Mouse (Mus musculus): ENCODE measurements around the gene Luc7l2. TPM values are rescaled to one million over a fixed set of nuclear protein-coding genes. Genes with fewer than 3 reads are reported as not detected.

The Luc7l2 gene
- total RNA-seq, 2 experiments from 2014 or later = 117 to 166 TPM

GRCm38 (mm10) chr6:38551989-38552635, 978 bp downstream of the Luc7l2 start:
- ATAC-seq (replicated peaks; ENCODE audit: low FRiP score, poor library complexity, severe bottlenecking) = peak; percentile 84

DNA sequence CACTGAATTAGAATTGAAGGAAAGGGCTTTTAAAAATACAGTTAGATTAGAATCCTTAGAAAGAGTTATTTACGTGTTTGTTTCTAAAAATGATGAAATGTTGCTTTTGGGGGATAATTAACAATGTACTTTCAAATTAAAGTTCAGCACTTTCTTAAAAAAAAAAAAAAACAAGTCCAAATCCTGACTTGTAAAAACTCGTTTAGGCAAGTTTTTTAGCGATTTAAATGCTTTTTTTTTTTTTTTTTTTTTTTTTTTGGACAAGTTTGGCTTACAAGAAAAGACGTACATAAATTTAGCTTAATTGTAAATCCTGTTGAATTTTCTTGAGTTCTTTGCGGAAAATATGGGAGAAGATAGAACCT, 1.5 kb downstream of the Luc7l2 start:
- ATAC-seq (replicated peaks; ENCODE audit: low FRiP score, poor library complexity, severe bottlenecking) = no peak

DNA sequence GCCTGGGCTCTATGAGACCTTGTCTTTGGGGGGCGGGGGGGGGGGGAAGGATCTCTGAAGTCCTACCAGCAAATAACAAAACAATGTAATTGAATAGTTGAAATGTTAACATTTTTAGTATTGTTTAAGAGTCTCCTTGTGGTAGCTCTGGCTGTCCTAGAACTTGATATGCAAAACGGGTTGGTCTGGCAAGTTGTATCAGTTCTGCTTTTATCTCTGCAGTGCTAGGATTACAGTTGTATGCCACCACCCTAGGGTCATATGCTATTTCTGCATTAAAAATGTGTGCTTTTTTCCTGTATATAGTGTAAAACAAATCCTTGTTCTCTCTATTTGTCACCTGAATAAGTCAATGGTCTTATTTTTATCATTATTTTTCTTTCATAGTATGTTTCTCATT, 25.0 kb downstream of the Luc7l2 start:
- no peak for ATAC-seq (replicated peaks; ENCODE audit: low FRiP score, poor library complexity, severe bottlenecking)

- ATAC-seq (replicated peaks; ENCODE audit: low FRiP score, poor library complexity, severe bottlenecking) = no peak
Observed at GRCm38 (mm10) chr6:38580112-38580857, 29.2 kb downstream of the Luc7l2 start.

GRCm38 (mm10) chr6:38581711-38582110, 30.6 kb downstream of the Luc7l2 start:
- ATAC-seq (replicated peaks; ENCODE audit: low FRiP score, poor library complexity, severe bottlenecking) = no peak

DNA sequence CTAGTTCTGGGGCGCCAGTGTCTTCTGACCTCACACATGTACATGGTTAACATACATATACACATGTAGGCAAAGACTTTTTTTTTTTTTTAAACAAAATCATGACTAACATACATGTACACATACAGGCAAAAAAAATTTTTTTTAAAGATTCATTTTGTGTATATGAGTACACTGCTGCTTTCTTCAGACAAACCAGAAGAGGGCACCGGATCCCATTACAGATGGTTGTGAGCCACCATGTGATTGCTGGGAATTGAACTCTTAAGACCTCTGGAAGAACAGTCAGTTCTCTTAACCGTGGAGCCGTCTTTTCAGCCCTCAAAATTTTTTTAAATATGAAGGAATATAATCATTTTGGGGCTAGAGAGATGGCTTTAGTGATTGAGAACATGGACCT, 46.3 kb downstream of the Luc7l2 start:
- ATAC-seq (replicated peaks; ENCODE audit: low FRiP score, poor library complexity, severe bottlenecking) = no peak

- ATAC-seq (replicated peaks; ENCODE audit: low FRiP score, poor library complexity, severe bottlenecking) = no peak
Observed at GRCm38 (mm10) chr6:38609892-38610291, 58.8 kb downstream of the Luc7l2 start.

DNA sequence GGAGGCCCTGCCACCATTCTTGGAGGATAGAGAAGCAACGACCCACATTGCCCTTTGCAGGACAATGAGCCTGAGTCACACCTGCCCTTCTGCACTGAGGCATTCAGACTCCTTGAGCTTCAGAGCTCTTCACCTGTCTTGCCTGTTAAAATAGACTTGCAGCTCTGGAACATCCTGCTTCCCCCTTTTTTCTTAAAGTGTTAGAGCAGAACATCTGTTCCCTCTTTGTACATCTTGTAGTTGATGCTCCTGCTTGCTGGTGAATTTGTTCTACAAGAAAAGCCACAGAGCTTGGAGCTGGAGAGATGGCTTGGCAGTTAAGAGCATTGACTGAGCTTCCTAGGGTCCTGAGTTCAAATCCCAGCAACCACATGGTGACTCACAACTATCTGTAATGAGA, 71.3 kb downstream of the Luc7l2 start:
- no peak for ATAC-seq (replicated peaks; ENCODE audit: low FRiP score, poor library complexity, severe bottlenecking)

- ATAC-seq (replicated peaks; ENCODE audit: low FRiP score, poor library complexity, severe bottlenecking) = 0 out of 2 replicates have a peak, but pooled peaks have one; percentile 28
Observed at GRCm38 (mm10) chr6:38623457-38623856, 72.3 kb downstream of the Luc7l2 start.

GRCm38 (mm10) chr6:38624439-38624838, 73.3 kb downstream of the Luc7l2 start:
- ATAC-seq (replicated peaks; ENCODE audit: low FRiP score, poor library complexity, severe bottlenecking) = no peak

DNA sequence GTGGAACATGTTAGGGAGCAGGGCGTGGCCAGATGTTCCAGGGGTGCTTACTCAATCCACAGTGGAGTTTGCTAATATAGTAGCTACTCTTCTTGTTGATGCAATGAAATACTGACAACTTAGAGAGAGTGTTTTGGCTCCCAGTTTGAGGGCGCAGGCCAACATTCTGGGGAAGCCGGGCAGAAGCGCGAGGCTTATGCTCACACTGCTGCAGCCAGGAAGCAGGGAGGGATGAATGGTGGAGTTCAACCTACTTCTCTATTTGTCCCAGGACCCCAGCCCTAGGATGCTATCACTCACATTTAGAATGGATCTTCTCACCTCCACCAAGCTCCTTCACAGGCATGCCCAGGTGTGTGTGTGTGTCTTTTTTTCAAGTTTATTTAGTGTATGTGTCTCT, 75.0 kb downstream of the Luc7l2 start:
- ATAC-seq (replicated peaks; ENCODE audit: low FRiP score, poor library complexity, severe bottlenecking) = no peak

- no peak for ATAC-seq (replicated peaks; ENCODE audit: low FRiP score, poor library complexity, severe bottlenecking)
Observed at GRCm38 (mm10) chr6:38627081-38627480, 75.9 kb downstream of the Luc7l2 start.

DNA sequence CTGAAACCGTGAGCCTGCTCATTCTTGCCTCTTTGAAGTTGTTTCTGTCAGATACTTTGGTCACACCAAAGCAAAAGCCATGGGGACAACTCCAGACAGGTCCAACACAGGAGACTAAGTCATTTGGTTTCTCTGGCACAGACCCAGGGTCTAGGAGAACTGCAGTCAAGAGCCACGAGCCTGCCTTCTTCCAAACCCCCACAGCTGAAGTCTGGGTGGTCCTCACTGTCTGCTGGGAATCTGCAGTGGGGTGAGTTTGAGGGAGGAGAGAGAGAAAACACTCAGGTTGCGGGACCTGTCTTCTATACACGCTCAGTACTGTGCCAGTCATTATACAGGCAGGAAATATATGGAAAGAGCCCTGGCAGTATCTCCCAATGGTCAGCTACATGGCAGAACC, 76.4 kb downstream of the Luc7l2 start:
- ATAC-seq (replicated peaks; ENCODE audit: low FRiP score, poor library complexity, severe bottlenecking) = no peak

DNA sequence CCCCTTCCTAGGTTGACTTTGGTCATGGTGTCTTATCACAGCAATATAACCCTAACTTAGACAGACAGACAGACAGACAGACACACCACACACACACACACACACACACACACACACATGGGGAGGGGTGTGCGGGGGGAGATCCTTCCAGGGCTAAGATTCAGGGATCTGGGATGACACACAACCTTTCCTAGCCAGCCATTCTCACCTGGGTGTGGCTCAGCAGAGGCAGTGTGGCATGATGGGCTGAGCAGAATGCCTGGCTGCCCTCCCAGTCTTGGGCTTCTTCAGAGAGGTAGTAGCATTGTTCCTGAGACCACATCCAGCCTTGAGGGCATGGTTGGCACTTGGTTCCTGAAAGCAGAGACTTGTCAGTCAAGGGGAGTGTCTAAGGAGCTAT, 78.4 kb downstream of the Luc7l2 start:
- ATAC-seq (replicated peaks; ENCODE audit: low FRiP score, poor library complexity, severe bottlenecking) = no peak

DNA sequence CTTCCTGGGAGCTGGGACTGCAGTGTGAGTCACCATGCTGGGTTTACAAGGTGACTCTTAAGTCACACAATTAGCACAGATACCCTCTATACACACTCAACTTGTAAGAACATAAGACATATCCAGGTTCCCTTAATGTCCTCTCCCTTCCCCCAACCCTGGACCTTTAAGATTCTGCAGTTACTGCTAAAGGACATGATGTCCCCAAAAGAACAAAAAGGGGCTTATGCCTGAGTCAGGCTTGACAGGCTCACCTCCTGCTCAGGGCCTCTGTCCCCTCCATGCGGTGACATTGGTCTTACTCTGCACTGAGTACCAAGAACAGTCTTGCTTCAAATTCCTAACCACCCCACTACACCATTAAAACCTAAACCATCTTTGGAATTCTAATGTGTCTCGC, 81.7 kb downstream of the Luc7l2 start:
- no peak for ATAC-seq (replicated peaks; ENCODE audit: low FRiP score, poor library complexity, severe bottlenecking)

DNA sequence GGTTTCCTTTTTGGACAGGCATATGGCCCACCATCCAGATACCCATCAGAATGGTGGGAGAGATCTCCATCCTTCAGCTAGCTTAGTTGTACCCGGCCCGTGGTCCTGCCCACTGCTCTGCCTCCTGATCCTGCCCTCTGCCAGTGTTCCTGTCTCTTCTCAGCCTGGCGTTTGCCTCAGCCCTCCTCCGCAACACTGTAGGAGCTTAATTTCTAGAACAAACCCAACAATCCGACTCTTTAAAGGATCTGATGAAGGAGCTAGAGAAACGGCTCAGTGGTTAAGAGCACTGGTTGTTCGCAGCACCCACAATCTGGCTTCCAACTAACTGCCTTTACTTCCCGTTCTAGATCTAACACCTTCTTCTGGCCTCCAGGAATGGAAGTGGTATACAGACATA, 83.3 kb downstream of the Luc7l2 start:
- ATAC-seq (replicated peaks; ENCODE audit: low FRiP score, poor library complexity, severe bottlenecking) = no peak

DNA sequence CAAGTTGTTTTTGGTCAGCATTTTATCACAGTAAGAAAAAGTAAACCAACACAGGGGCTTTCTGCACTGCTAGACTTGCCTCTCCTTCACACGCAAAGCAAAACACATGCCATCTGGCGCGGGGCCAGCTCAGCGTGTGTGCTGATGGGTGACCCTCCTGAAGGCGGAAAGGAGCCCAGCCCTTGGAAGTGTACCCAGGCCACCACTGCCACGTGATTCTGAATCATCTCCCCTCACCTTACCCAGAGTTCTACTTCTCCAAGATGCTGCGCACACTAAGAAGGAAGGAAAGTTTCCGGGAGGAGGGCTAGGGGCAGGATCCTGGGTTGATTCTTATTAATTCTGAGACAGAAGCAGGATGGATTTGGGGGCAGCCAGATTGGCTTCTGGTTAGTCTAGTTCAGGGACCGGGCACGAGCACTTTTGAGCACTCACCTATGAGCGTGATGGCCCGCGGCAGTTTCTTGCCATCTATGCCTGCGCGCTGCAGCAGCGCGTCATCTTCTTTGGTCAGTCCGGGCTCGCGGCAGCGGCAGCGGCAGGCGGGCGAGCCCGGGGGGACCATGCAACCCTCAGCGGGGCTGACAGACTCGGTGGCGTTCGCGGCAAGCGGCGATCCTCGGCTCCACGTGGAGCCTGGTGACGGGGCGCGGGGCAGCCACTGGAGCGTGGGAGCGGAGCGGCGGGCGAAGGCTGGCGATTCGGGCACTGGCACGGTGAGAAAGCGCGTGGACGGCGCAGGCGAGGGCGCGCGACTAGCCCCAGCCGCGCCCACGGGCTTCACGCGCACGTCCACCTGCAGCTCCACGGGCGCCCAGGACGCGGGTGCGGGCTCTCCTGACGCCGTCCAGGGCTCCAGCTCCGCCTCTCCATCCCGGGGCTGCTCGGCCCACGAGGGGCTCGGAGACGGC, 85.1 kb downstream of the Luc7l2 start:
- ATAC-seq (replicated peaks; ENCODE audit: low FRiP score, poor library complexity, severe bottlenecking) = no peak

GRCm38 (mm10) chr6:38636852-38637618, 85.9 kb downstream of the Luc7l2 start, which contains the start of gene Klrg2:
Gene Klrg2, minus strand, starts transcription at chr6:38637242.
- ATAC-seq (replicated peaks; ENCODE audit: low FRiP score, poor library complexity, severe bottlenecking) = peak; percentile 65

DNA sequence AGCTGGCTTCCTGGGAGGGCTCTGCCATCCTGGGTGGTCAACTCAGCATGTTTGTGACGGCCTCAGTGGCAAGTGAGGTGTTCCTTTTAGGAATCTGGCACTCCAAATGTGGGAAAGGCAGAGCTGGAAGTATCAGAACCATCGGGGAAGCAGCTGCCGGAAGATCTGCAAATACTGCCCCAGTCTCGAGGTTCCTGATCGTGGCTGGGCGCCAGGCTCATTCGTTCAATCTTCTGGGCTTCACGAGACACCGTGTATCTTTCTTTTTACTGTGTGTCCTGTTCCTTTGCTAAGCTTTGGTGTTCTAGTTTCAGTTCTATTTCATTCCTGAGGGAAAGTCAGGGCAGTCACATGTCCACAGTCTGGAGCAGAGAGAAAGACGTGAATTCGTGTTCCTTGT, 89.3 kb downstream of the Luc7l2 start:
- ATAC-seq (replicated peaks; ENCODE audit: low FRiP score, poor library complexity, severe bottlenecking) = no peak

DNA sequence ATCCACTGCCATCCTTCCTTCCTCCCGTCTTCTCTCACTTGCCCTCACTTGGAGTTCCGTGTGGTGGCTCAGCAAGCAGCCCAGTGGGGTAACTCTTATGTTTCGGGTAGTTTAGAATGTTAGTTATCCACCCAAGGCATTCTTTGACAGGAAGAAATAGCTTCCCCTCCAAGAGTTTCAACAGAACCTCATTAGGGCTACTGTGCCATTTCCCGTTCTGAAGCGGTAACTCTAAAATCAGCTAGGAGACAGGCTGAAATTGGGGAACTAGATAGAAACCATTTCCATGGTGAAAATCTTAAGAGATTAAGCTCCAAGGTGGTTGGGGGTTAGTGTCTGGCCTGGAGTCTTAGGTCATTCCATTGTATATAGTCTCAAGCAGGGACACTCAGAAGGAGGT, 90.1 kb downstream of the Luc7l2 start:
- no peak for ATAC-seq (replicated peaks; ENCODE audit: low FRiP score, poor library complexity, severe bottlenecking)
